Comparison of ENCODE assay signal across 8 mouse cellular contexts in genomic region chr4:149425801-149426292, GRCm38 (mm10). TPM values are rescaled to one million over a fixed set of nuclear protein-coding genes. Genes with fewer than 3 reads are reported as not detected.
DNase-seq lines count a peak whose midpoint lies in the region; ATAC-seq lines count a peak whose summit lies in the region.

No protein-coding gene starts in this region.

- H3K27ac ChIP-seq in forebrain, embryonic 13.5 days: peak overlapping the region; percentile 99
- peak overlapping the region; percentile 97 for H3K27ac ChIP-seq in kidney, embryonic 16.5 days (ENCODE audit: low read length)
- peak overlapping the region; percentile 57 for H3K27ac ChIP-seq in macrophage

- under 1% methylated on average over 35 of the region's 35 CpGs for WGBS in forebrain, embryonic 13.5 days
- 0% methylated on average over 35 of the region's 35 CpGs for WGBS in kidney, embryonic 16.5 days
- WGBS in macrophage (ENCODE audit: missing documents): 1% methylated on average over 35 of the region's 35 CpGs

- no peak for DNase-seq in frontal cortex, postnatal 10 days (ENCODE audit: low spot score in 2 of 2)
- DNase-seq in urinary bladder, postnatal 25 days (ENCODE audit: low spot score): peak; percentile 12
- no peak for DNase-seq in urinary bladder, postnatal 4 days (ENCODE audit: low spot score in 2 of 2)
- DNase-seq in testis, postnatal 10 days (ENCODE audit: low spot score): peak; percentile 60

- peak overlapping the region; percentile 95 for H3K9ac ChIP-seq in forebrain, embryonic 13.5 days
- peak overlapping the region; percentile 81 for H3K9ac ChIP-seq in kidney, embryonic 16.5 days (replicated peaks; ENCODE audit: low read length)

- H3K4me3 ChIP-seq in forebrain, embryonic 13.5 days: peak overlapping the region; percentile 96
- peak overlapping the region; percentile 72 for H3K4me3 ChIP-seq in kidney, embryonic 16.5 days (ENCODE audit: low read length)
- peak overlapping the region; percentile 78 for H3K4me3 ChIP-seq in macrophage (ENCODE audit: inconsistent target)

- H3K27me3 ChIP-seq in forebrain, embryonic 13.5 days: no peaks in the 10 kb centered on the region
- no peaks in the 10 kb centered on the region for H3K27me3 ChIP-seq in kidney, embryonic 16.5 days (ENCODE audit: insufficient read depth, low read length)

- H3K9me3 ChIP-seq in forebrain, embryonic 13.5 days (replicated peaks): no peaks in the 10 kb centered on the region
- no peaks in the 10 kb centered on the region for H3K9me3 ChIP-seq in kidney, embryonic 16.5 days (ENCODE audit: low read length)

- peak; percentile 26 for ATAC-seq in frontal cortex, adult (ENCODE audit: low TSS enrichment)
- ATAC-seq in forebrain, embryonic 13.5 days: peak; percentile 17
- ATAC-seq in kidney, embryonic 16.5 days (ENCODE audit: low FRiP score, low TSS enrichment): peak; percentile 86

- H3K79me2 ChIP-seq in macrophage (ENCODE audit: inconsistent target): peaks cover 51% of the 10 kb centered on the region

- peaks cover 31% of the 10 kb centered on the region for H3K4me1 ChIP-seq in forebrain, embryonic 13.5 days
- peaks cover 24% of the 10 kb centered on the region for H3K4me1 ChIP-seq in kidney, embryonic 16.5 days (ENCODE audit: insufficient read depth, low read length)

- no peaks in the 10 kb centered on the region for H3K36me3 ChIP-seq in forebrain, embryonic 13.5 days (ENCODE audit: poor library complexity, severe bottlenecking)
- H3K36me3 ChIP-seq in kidney, embryonic 16.5 days (ENCODE audit: insufficient read depth, low read length): 0 out of 2 replicates have a peak, but pooled peaks cover 3% of the 10 kb centered on the region
- H3K36me3 ChIP-seq in macrophage (ENCODE audit: inconsistent target): no peaks in the 10 kb centered on the region

- H3K4me2 ChIP-seq in forebrain, embryonic 13.5 days: peak overlapping the region; percentile 79
- peak overlapping the region; percentile 76 for H3K4me2 ChIP-seq in kidney, embryonic 16.5 days (replicated peaks; ENCODE audit: low read depth, low read length)

RNA-seq across cellular contexts. Expression of gene Ube4b, which starts 0.7 kb away (rescaled TPM):
- polyA plus RNA-seq in forebrain, embryonic 13.5 days (2015; fragmentation: Nextera tagmentation; extraction: Ambion mirVana): 47.4 and 53.0 TPM in 2 replicates
- 46.8 and 50.9 TPM in 2 replicates for polyA plus RNA-seq in kidney, embryonic 16.5 days (2015; fragmentation: Nextera tagmentation; extraction: Ambion mirVana)
- total RNA-seq in macrophage (2018; cell fraction: chromatin; rRNA removed): 100 to 1,000 TPM in 19 of 26 experiments, 10 to 100 TPM in 7; 32.8 to 167 (median 111) TPM
- 10 to 100 TPM; 37.3 to 80.5 (median 59.6) TPM for total RNA-seq in macrophage (2018; cell fraction: cytosol; rRNA removed)
- 100 to 1,000 TPM in 5 of 26 experiments, 10 to 100 TPM in 21; 31.7 to 132 (median 76.9) TPM for total RNA-seq in macrophage (2018; cell fraction: nucleus; rRNA removed)
- 39.6 to 66.9 TPM (median 45.8 TPM) in 3 replicates for polyA plus RNA-seq in macrophage (2018)

RNA-seq across cellular contexts. Expression of gene Rbp7, which starts 28.9 kb away (rescaled TPM):
- not detected in 2 replicates for polyA plus RNA-seq in forebrain, embryonic 13.5 days (2015; fragmentation: Nextera tagmentation; extraction: Ambion mirVana)
- polyA plus RNA-seq in kidney, embryonic 16.5 days (2015; fragmentation: Nextera tagmentation; extraction: Ambion mirVana): 1.3 TPM in 2 replicates
- total RNA-seq in macrophage (2018; cell fraction: chromatin; rRNA removed): not detected
- not detected for total RNA-seq in macrophage (2018; cell fraction: cytosol; rRNA removed)
- not detected for total RNA-seq in macrophage (2018; cell fraction: nucleus; rRNA removed)
- not detected in 3 replicates for polyA plus RNA-seq in macrophage (2018)

RNA-seq across cellular contexts. Expression of gene Tmem274, which starts 51.3 kb away (rescaled TPM):
- polyA plus RNA-seq in forebrain, embryonic 13.5 days (2015; fragmentation: Nextera tagmentation; extraction: Ambion mirVana): 0.28 and 0.62 TPM in 2 replicates
- 0.41 and 0.82 TPM in 2 replicates for polyA plus RNA-seq in kidney, embryonic 16.5 days (2015; fragmentation: Nextera tagmentation; extraction: Ambion mirVana)
- total RNA-seq in macrophage (2018; cell fraction: chromatin; rRNA removed): not detected
- not detected for total RNA-seq in macrophage (2018; cell fraction: cytosol; rRNA removed)
- not detected for total RNA-seq in macrophage (2018; cell fraction: nucleus; rRNA removed)
- not detected in 3 replicates for polyA plus RNA-seq in macrophage (2018)

RNA-seq across cellular contexts. Expression of gene Nmnat1, which starts 59.2 kb away (rescaled TPM):
- polyA plus RNA-seq in forebrain, embryonic 13.5 days (2015; fragmentation: Nextera tagmentation; extraction: Ambion mirVana): 11.8 and 15.7 TPM in 2 replicates
- polyA plus RNA-seq in kidney, embryonic 16.5 days (2015; fragmentation: Nextera tagmentation; extraction: Ambion mirVana): 13.9 and 14.2 TPM in 2 replicates
- 10 to 100 TPM in 2 of 26 experiments, 1 to 10 TPM in 24; 3.4 to 13.4 (median 6.9) TPM for total RNA-seq in macrophage (2018; cell fraction: chromatin; rRNA removed)
- 10 to 100 TPM in 8 of 26 experiments, 1 to 10 TPM in 18; 5.7 to 11.8 (median 9.3) TPM for total RNA-seq in macrophage (2018; cell fraction: cytosol; rRNA removed)
- total RNA-seq in macrophage (2018; cell fraction: nucleus; rRNA removed): 1 to 10 TPM; 3.7 to 9.8 (median 6.0) TPM
- polyA plus RNA-seq in macrophage (2018): 7.8 to 9.7 TPM (median 8.5 TPM) in 3 replicates

RNA-seq across cellular contexts. Expression of gene Lzic, which starts 59.2 kb away (rescaled TPM):
- 50.3 and 59.4 TPM in 2 replicates for polyA plus RNA-seq in forebrain, embryonic 13.5 days (2015; fragmentation: Nextera tagmentation; extraction: Ambion mirVana)
- 45.9 and 47.6 TPM in 2 replicates for polyA plus RNA-seq in kidney, embryonic 16.5 days (2015; fragmentation: Nextera tagmentation; extraction: Ambion mirVana)
- 10 to 100 TPM in 22 of 26 experiments, 1 to 10 TPM in 4; 4.2 to 39.3 (median 18.9) TPM for total RNA-seq in macrophage (2018; cell fraction: chromatin; rRNA removed)
- total RNA-seq in macrophage (2018; cell fraction: cytosol; rRNA removed): 10 to 100 TPM; 12.3 to 24.9 (median 20.6) TPM
- 10 to 100 TPM in 20 of 26 experiments, 1 to 10 TPM in 6; 7.8 to 30.6 (median 13.4) TPM for total RNA-seq in macrophage (2018; cell fraction: nucleus; rRNA removed)
- polyA plus RNA-seq in macrophage (2018): 14.7 to 24.7 TPM (median 16.3 TPM) in 3 replicates

Comparison
In these comparisons a context has a peak if more than half of its experiments do, and no peak if none do; other contexts are left out.
1. DNase-seq: peak in urinary bladder, postnatal 25 days (single experiment) and testis, postnatal 10 days (single experiment); none in frontal cortex, postnatal 10 days (0 of 2) and urinary bladder, postnatal 4 days (0 of 2).
2. ATAC-seq: peak in every context shown above with its lines; median percentile 86 in kidney, embryonic 16.5 days; 26 in frontal cortex, adult; 17 in forebrain, embryonic 13.5 days.
3. Peak in every context shown above with its lines, with median percentiles within 50 percentile points of each other: H3K27ac ChIP-seq and H3K4me3 ChIP-seq.